ENCODE assay signal across 26 mouse cellular contexts in genomic region chr7:64920735-64921134, GRCm38 (mm10). TPM values are rescaled to one million over a fixed set of nuclear protein-coding genes. Genes with fewer than 3 reads are reported as not detected.
DNase-seq lines count a peak whose midpoint lies in the region; ATAC-seq and TF ChIP-seq lines count a peak whose summit lies in the region.
"Had no signal": no experiment of that assay in that cellular context is flagged by ENCODE, and none has a peak within 500 bp of the region (broad histone marks: within the 10 kb centered on the region; RNA-seq: fewer than 3 reads in every experiment).

No protein-coding gene starts in this region.

- no peaks in the 10 kb centered on the region for H3K27me3 ChIP-seq in forebrain, embryonic 14.5 days (replicated peaks; ENCODE audit: control insufficient read depth, insufficient read depth, low read length)
- no peaks in the 10 kb centered on the region for H3K27me3 ChIP-seq in forebrain, embryonic 11.5 days (ENCODE audit: control insufficient read depth, insufficient read depth, low read length)
- H3K27me3 ChIP-seq in hindbrain, embryonic 15.5 days = no peaks in the 10 kb centered on the region
- H3K27me3 ChIP-seq in hindbrain, postnatal 0 days (ENCODE audit: insufficient read depth, low read length) = no peaks in the 10 kb centered on the region
- H3K27me3 ChIP-seq in forebrain, embryonic 16.5 days (replicated peaks; ENCODE audit: control insufficient read depth, insufficient read depth, low read length) = no peaks in the 10 kb centered on the region
- no peaks in the 10 kb centered on the region for H3K27me3 ChIP-seq in midbrain, embryonic 16.5 days (ENCODE audit: control insufficient read depth, insufficient read depth, low read depth, low read length)
- H3K27me3 ChIP-seq: heart, embryonic 13.5 days; intestine, embryonic 15.5 days; lung, embryonic 15.5 days had no signal

- H3K4me2 ChIP-seq in forebrain, embryonic 14.5 days (ENCODE audit: low read length) = no peak overlapping the region
- H3K4me2 ChIP-seq in forebrain, embryonic 11.5 days (ENCODE audit: low read depth, low read length, severe bottlenecking) = no peak overlapping the region
- no peak overlapping the region for H3K4me2 ChIP-seq in hindbrain, embryonic 15.5 days
- H3K4me2 ChIP-seq in hindbrain, postnatal 0 days (ENCODE audit: low read depth, low read length) = no peak overlapping the region
- no peak overlapping the region for H3K4me2 ChIP-seq in forebrain, embryonic 16.5 days (ENCODE audit: low read length)
- H3K4me2 ChIP-seq in midbrain, embryonic 16.5 days (ENCODE audit: low read length) = peak overlapping the region; percentile 32; the same call in 1 of the 2 replicates
- H3K4me2 ChIP-seq: heart, embryonic 13.5 days; intestine, embryonic 15.5 days; limb, embryonic 13.5 days; liver, embryonic 11.5 days; lung, embryonic 15.5 days had no signal

- peak; percentile 32 for DNase-seq in forebrain, embryonic 14.5 days (ENCODE audit: low spot score)
- no peak for DNase-seq in forebrain, embryonic 11.5 days (ENCODE audit: low spot score)
- DNase-seq in hindbrain, postnatal 0 days (ENCODE audit: low spot score) = no peak
- no peak for DNase-seq in gastrocnemius, postnatal 25 days
- DNase-seq: adrenal gland, adult 8-10 months; cerebellum, adult 8-10 months; cerebellum, postnatal 25 days; gastrocnemius, adult 2 months; heart, postnatal 10 days; kidney, adult 2 months; kidney, postnatal 36 days; right cerebral cortex, postnatal 4 days; thymus, adult 18-20 months; thymus, postnatal 4 days had no signal

- no peak overlapping the region for H3K9ac ChIP-seq in forebrain, embryonic 14.5 days (ENCODE audit: low read length)
- H3K9ac ChIP-seq in forebrain, embryonic 11.5 days (ENCODE audit: low read length) = no peak overlapping the region
- H3K9ac ChIP-seq in hindbrain, embryonic 15.5 days = no peak overlapping the region
- no peak overlapping the region for H3K9ac ChIP-seq in hindbrain, postnatal 0 days (replicated peaks; ENCODE audit: low read length)
- no peak overlapping the region for H3K9ac ChIP-seq in forebrain, embryonic 16.5 days (replicated peaks; ENCODE audit: low read depth, low read length)
- H3K9ac ChIP-seq in midbrain, embryonic 16.5 days (ENCODE audit: low read depth, low read length) = no peak overlapping the region
- H3K9ac ChIP-seq: heart, embryonic 13.5 days; intestine, embryonic 15.5 days; limb, embryonic 13.5 days; lung, embryonic 15.5 days had no signal

- H3K4me1 ChIP-seq in forebrain, embryonic 14.5 days (ENCODE audit: control insufficient read depth, insufficient read depth, low read length) = peaks cover 5% of the 10 kb centered on the region
- H3K4me1 ChIP-seq in forebrain, embryonic 11.5 days (replicated peaks; ENCODE audit: control insufficient read depth, insufficient read depth, low read length) = no peaks in the 10 kb centered on the region
- peaks cover 10% of the 10 kb centered on the region for H3K4me1 ChIP-seq in hindbrain, embryonic 15.5 days (replicated peaks)
- H3K4me1 ChIP-seq in hindbrain, postnatal 0 days (ENCODE audit: insufficient read depth, low read length) = 0 out of 2 replicates have a peak, but pooled peaks cover under 1% of the 10 kb centered on the region
- H3K4me1 ChIP-seq in forebrain, embryonic 16.5 days (replicated peaks; ENCODE audit: control insufficient read depth, insufficient read depth, low read length) = peaks cover 10% of the 10 kb centered on the region
- peaks cover 10% of the 10 kb centered on the region for H3K4me1 ChIP-seq in midbrain, embryonic 16.5 days (ENCODE audit: control insufficient read depth, insufficient read depth, low read length)
- H3K4me1 ChIP-seq: heart, embryonic 13.5 days; intestine, embryonic 15.5 days; limb, embryonic 13.5 days; lung, embryonic 15.5 days had no signal

- peak overlapping the region; percentile 9; the same call in 1 of the 2 replicates for H3K27ac ChIP-seq in forebrain, embryonic 14.5 days (ENCODE audit: low read depth, low read length)
- H3K27ac ChIP-seq in forebrain, embryonic 11.5 days (ENCODE audit: low read depth, low read length) = no peak overlapping the region
- peak overlapping the region; percentile 1; the same call in 1 of the 2 replicates for H3K27ac ChIP-seq in hindbrain, embryonic 15.5 days (replicated peaks)
- no peak overlapping the region for H3K27ac ChIP-seq in hindbrain, postnatal 0 days
- H3K27ac ChIP-seq in forebrain, embryonic 16.5 days (ENCODE audit: low read length) = no peak overlapping the region
- H3K27ac ChIP-seq in midbrain, embryonic 16.5 days (ENCODE audit: low read length) = no peak overlapping the region
- H3K27ac ChIP-seq: gastrocnemius, adult 2 months; heart, embryonic 13.5 days; intestine, embryonic 15.5 days; layer of hippocampus, adult 2 months; left cerebral cortex, adult 2 months; limb, embryonic 13.5 days; lung, embryonic 15.5 days; stomach, postnatal 0 days had no signal

- no peaks in the 10 kb centered on the region for H3K9me3 ChIP-seq in forebrain, embryonic 14.5 days (replicated peaks; ENCODE audit: control insufficient read depth, low read length)
- no peaks in the 10 kb centered on the region for H3K9me3 ChIP-seq in forebrain, embryonic 11.5 days (ENCODE audit: control insufficient read depth, low read length)
- no peaks in the 10 kb centered on the region for H3K9me3 ChIP-seq in hindbrain, embryonic 15.5 days
- H3K9me3 ChIP-seq in hindbrain, postnatal 0 days (ENCODE audit: low read length) = no peaks in the 10 kb centered on the region
- peaks cover 3% of the 10 kb centered on the region; the same call in 1 of the 2 replicates for H3K9me3 ChIP-seq in forebrain, embryonic 16.5 days (ENCODE audit: control insufficient read depth, low read length)
- no peaks in the 10 kb centered on the region for H3K9me3 ChIP-seq in midbrain, embryonic 16.5 days (replicated peaks; ENCODE audit: control insufficient read depth, low read length, poor library complexity, severe bottlenecking)
- H3K9me3 ChIP-seq: G1E; heart, embryonic 13.5 days; intestine, embryonic 15.5 days; limb, embryonic 13.5 days; lung, embryonic 15.5 days had no signal

- ATAC-seq in forebrain, embryonic 14.5 days = peak; percentile 59
- no peak for ATAC-seq in forebrain, embryonic 11.5 days (replicated peaks; ENCODE audit: low FRiP score)
- ATAC-seq in hindbrain, embryonic 15.5 days (ENCODE audit: low FRiP score, low read depth) = no peak
- ATAC-seq in hindbrain, postnatal 0 days = no peak
- ATAC-seq in forebrain, embryonic 16.5 days = peak; percentile 24; the same call in 1 of the 2 replicates
- ATAC-seq in midbrain, embryonic 16.5 days = no peak
- ATAC-seq: intestine, embryonic 15.5 days had no signal

- no peaks in the 10 kb centered on the region for H3K36me3 ChIP-seq in forebrain, embryonic 14.5 days (ENCODE audit: control insufficient read depth, insufficient read depth, low read length)
- H3K36me3 ChIP-seq in forebrain, embryonic 11.5 days (ENCODE audit: control insufficient read depth, insufficient read depth, low read length) = no peaks in the 10 kb centered on the region
- H3K36me3 ChIP-seq in hindbrain, embryonic 15.5 days = no peaks in the 10 kb centered on the region
- H3K36me3 ChIP-seq in hindbrain, postnatal 0 days (ENCODE audit: insufficient read depth, low read length) = no peaks in the 10 kb centered on the region
- no peaks in the 10 kb centered on the region for H3K36me3 ChIP-seq in forebrain, embryonic 16.5 days (ENCODE audit: control insufficient read depth, insufficient read depth)
- no peaks in the 10 kb centered on the region for H3K36me3 ChIP-seq in midbrain, embryonic 16.5 days (ENCODE audit: control insufficient read depth, insufficient read depth, low read length)
- H3K36me3 ChIP-seq: G1E; heart, embryonic 13.5 days; intestine, embryonic 15.5 days; limb, embryonic 13.5 days; lung, embryonic 15.5 days had no signal

- TF ChIP-seq CTCF in hindbrain, postnatal 0 days (IDR thresholded peaks at IDR 0.05; ENCODE audit: low read depth) = no peak

- WGBS in forebrain, embryonic 14.5 days = 20% methylated on average over 5 of the region's 5 CpGs
- 47% methylated on average over 5 of the region's 5 CpGs for WGBS in forebrain, embryonic 11.5 days
- WGBS in hindbrain, embryonic 15.5 days = 13% methylated on average over 5 of the region's 5 CpGs
- 24% methylated on average over 5 of the region's 5 CpGs for WGBS in hindbrain, postnatal 0 days
- 17% methylated on average over 5 of the region's 5 CpGs for WGBS in forebrain, embryonic 16.5 days
- WGBS in midbrain, embryonic 16.5 days = 18% methylated on average over 5 of the region's 5 CpGs

- H3K4me3 ChIP-seq in forebrain, embryonic 14.5 days (ENCODE audit: low read depth, low read length) = no peak overlapping the region
- H3K4me3 ChIP-seq in forebrain, embryonic 11.5 days (ENCODE audit: low read depth, low read length) = no peak overlapping the region
- no peak overlapping the region for H3K4me3 ChIP-seq in hindbrain, embryonic 15.5 days
- H3K4me3 ChIP-seq in hindbrain, postnatal 0 days (ENCODE audit: low read length) = no peak overlapping the region
- no peak overlapping the region for H3K4me3 ChIP-seq in forebrain, embryonic 16.5 days (replicated peaks; ENCODE audit: low read length)
- H3K4me3 ChIP-seq in midbrain, embryonic 16.5 days (ENCODE audit: low read depth, low read length) = no peak overlapping the region
- H3K4me3 ChIP-seq: gastrocnemius, adult 2 months; heart, embryonic 13.5 days; intestine, embryonic 15.5 days; layer of hippocampus, adult 2 months; left cerebral cortex, adult 2 months; limb, embryonic 13.5 days; lung, embryonic 15.5 days had no signal

RNA-seq across cellular contexts. Expression of gene Nsmce3, which starts 47.9 kb away (rescaled TPM):
- polyA plus RNA-seq in forebrain, embryonic 14.5 days (2014; fragmentation: Nextera tagmentation; extraction: Ambion mirVana) = 10.8 and 10.9 TPM in 2 replicates
- polyA plus RNA-seq in forebrain, embryonic 11.5 days (2014; fragmentation: Nextera tagmentation; extraction: Ambion mirVana) = 11.0 and 11.5 TPM in 2 replicates
- polyA plus RNA-seq in hindbrain, embryonic 15.5 days (2015; fragmentation: Nextera tagmentation; extraction: Ambion mirVana) = 10.3 and 11.5 TPM in 2 replicates
- total RNA-seq in hindbrain, postnatal 0 days (2014; rRNA removed) = 18.4 and 19.3 TPM in 2 replicates
- polyA plus RNA-seq in hindbrain, postnatal 0 days (2015; fragmentation: Nextera tagmentation; extraction: Ambion mirVana) = 10.2 and 10.5 TPM in 2 replicates
- 9.5 and 9.9 TPM in 2 replicates for polyA plus RNA-seq in forebrain, embryonic 16.5 days (2015; fragmentation: Nextera tagmentation; extraction: Ambion mirVana)
- polyA plus RNA-seq in midbrain, embryonic 16.5 days (2015; fragmentation: Nextera tagmentation; extraction: Ambion mirVana) = 10.3 and 11.5 TPM in 2 replicates
- 1 to 10 TPM; 2.1 to 2.4 TPM for total RNA-seq in gastrocnemius, postnatal 25 days (2021)

Comparison
In these comparisons a context has a peak if more than half of its experiments do, and no peak if none do; other contexts are left out.
1. ATAC-seq: peak in forebrain, embryonic 14.5 days (single experiment) and forebrain, embryonic 16.5 days (single experiment); none in forebrain, embryonic 11.5 days (single experiment), hindbrain, embryonic 15.5 days (single experiment), hindbrain, postnatal 0 days (single experiment) and midbrain, embryonic 16.5 days (single experiment).
2. H3K27ac ChIP-seq: peak in forebrain, embryonic 14.5 days (single experiment) and hindbrain, embryonic 15.5 days (single experiment); none in forebrain, embryonic 11.5 days (single experiment), hindbrain, postnatal 0 days (single experiment), forebrain, embryonic 16.5 days (single experiment) and midbrain, embryonic 16.5 days (single experiment).